Mouse (Mus musculus) forelimb bud, embryonic 11.5 days (tissue): ENCODE results near the gene Togaram2.
"Not testable (repeated sequence)": the region's sequence is repeated elsewhere in the genome, so short reads cannot be mapped to it uniquely, and the experiment has no call there.

Experiments used
- DNase-seq: peaks from one replicate; pipeline ENCODE4 v3.0.0-alpha.2; 2012; ENCODE audit warnings: low read depth, low spot score

Gene Togaram2

DNA sequence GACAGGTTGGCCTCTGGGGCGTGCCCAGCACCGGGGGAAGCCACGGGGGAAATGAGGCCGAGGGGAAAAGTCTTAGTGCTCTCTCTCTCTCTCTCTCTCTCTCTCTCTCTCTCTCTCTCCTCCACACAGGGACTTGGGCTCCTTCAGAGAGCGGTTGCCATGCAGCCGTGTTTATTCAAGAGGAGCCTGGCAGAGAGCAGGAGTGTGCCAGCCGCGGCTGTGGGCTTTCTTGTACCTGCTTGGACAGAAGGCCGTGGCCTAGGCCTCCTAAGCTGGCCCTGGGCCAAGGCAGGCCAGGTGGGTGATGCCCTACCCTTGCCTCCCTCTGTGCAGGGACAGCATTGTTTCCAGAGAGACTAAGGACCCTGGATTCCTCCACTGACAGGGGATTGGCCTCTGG is at the start of gene Togaram2:
Togaram2 (plus strand) TSS at position 170 of the 400 bp plus-strand sequence.
- no peak for DNase-seq

DNA sequence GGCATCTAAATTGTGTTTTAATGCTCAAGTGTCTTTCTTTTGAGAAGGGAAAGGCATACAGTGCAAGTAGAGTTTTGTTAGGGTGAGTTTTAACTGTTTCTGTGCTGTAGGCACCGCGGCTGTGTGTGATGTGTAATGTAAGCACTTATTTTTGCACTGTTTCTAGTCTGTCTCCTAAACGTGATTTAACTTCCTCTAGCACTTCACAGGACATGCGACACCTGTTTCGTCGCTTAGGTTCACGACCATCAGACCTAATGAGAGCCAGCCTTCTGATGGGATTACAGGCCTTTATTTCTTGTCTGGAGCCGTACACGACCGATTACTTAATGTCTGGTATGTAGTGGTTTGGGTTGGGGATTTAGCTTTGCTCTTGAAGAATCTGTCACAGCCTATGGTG is 41.3 kb upstream of the Togaram2 start:
- no peak for DNase-seq

DNA sequence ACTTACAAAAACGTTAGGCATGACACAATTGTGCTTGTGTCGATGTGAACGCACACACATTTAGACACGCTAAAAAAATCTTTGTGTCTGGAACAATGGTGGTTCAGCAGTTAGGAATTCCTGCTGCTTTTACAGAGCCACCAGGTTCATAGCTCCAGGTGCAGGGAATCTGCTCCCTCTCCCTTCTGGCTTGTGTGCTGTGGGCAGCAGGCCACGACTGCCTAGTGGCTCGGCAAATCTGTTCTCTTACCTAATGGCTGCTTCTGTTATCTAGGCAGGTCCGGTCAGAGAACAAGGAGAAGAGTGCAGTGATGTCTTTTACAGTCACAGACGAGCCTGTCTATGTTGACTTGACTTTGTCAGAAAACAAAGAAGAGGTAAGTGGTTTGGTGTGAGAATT is 39.7 kb upstream of the Togaram2 start:
- DNase-seq: no peak

DNA sequence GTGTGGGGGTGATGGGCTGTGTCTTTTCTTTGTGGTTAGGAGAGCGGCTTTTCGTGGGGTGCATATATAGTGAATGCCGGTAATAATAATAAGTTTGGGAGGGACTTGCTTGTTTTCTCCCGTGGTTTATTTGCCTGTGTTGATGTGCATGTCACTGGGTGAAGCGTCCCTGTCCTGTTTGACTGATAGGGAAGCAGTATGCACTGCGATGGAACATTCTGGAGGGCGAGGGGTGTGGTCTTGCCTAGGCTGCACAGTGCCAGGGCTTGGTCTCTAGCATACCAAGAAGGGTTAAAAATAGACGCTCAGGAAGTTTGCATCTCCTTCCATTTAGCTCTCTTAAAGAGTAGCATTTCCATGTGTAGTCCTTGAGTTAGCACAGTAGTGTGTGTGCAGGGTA is 36.3 kb upstream of the Togaram2 start:
- DNase-seq: no peak

DNA sequence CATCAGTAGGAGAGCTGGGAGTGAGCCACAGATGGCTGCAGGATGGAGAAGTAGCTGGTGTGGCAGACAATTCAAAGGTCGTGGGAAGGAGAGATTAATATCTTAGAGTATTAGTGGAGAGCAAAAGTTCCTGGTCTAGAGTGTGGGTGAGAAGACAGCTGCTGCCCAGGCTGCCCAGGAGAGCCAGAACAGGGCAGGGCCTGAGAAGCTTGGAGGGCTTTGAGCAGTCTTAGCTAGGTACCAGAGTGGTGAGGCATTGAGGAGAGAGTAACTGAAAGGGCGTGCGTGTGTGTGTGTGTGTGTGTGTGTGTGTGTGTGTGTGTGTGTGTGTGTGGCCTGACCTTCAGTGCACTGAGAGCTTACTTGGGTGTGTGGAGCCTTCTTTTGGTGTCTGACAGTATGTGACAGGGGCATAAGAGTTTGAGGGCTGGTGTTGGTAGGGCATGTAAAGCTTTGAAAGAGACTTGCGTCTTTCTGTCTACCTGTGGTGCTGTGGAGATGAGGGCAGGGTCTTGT is 35.3 kb upstream of the Togaram2 start:
- no peak for DNase-seq

DNA sequence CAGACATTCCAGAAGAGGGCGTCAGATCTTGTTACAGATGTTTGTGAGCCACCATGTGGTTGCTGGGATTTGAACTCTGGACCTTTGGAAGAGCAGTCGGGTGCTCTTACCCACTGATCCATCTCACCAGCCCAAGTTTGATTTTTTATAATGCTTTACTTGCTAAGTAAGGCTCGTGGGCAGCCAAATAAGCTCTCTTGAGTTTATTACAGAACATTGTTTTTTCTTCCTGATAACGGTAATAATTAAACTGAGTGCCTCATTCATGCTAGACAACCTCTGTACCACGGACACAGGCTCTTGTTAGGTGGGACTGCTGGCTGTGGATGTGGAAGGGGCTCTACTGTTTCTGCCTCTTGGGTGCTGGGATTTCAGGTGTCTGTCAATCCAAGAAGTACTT is 34.0 kb upstream of the Togaram2 start:
- DNase-seq: not testable (repeated sequence)

DNA sequence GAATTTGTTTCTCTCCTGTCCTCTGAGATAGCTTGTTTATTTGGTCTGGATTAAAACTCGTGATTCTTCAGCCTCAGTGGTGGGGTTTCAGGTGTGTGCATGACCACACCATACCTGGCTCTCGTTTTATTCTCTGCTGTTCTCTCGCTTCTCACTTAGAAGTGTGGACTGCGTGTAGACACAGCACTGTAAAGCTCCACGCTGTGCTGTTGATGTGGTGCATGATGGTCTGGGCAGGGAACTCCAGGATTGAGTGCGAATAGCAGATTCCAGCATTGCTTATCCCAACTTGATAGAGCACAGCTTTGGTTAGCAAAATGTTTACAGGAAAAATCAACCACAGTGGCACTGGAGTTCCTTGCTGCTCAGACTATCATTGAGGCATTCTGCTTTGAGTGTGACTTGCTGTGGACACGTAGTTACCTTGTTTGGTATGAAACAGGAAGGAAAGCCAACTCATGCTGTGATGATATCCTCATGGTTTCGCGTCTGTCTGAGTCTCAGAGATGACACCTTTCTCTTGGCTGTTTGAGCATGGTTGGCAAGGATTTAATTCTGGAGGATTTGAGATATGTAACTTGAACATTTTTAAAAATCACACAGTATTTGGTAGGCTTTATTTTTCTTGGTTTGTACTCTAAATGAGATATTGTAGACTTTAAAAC is 32.5 kb upstream of the Togaram2 start:
- no peak for DNase-seq

DNA sequence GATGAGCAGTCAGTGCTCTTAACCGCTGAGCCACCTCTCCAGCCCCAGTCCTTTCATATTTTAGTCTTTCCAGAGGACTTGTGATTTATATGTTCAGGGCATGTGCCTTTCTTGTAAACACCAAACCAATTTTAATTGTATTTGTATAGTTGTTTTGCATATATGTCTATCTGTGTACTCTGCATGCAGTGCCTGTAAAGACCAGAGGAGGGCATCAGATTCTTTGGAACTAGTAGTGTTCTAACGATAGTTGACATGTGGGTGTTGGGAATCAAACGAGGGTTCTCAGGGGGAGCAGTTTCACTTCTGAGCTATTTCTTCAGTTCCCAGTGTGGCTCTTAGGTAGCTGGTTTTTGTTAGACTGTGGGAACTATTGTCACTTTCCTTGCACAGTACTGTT is 30.9 kb upstream of the Togaram2 start:
- no peak for DNase-seq

DNA sequence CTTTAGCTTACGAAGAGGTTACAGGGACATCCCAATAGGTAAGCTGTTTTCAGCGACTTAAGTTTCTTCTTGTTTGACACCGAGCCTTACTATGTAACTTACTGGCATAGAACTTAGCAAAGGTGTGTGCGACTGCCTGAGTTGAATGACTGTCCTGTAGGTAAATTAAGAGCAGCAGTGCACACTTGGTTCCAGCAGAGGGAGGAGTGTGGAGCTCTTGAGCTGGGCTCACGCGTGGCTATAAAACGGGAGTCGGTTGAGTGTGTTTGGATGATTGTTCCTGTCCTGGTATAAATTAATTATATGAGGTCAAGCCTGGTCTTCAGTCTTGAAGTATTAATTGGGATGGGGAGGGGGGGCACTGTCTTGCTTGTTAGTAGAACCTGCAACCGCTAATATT is 23.1 kb upstream of the Togaram2 start:
- DNase-seq: no peak

DNA sequence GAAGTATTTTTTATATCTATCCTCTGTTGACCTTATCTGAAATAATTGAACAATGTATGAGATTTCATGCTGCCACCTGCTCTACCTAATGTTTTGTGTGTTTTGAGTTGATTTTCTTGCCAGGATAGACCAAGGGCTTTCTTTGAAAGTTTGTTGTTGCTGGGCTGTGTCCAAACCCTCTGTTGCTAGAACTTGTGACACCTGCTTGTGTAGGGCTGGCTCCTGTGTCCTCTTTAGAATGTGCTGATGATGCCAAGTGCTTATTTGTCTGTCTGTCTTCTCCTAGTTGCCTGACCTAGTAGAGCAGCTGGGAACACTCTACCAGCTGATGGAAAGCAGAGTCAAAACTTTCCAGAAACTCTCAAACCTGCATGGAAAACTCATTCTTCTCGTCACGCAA is 20.6 kb upstream of the Togaram2 start:
- DNase-seq: no peak

DNA sequence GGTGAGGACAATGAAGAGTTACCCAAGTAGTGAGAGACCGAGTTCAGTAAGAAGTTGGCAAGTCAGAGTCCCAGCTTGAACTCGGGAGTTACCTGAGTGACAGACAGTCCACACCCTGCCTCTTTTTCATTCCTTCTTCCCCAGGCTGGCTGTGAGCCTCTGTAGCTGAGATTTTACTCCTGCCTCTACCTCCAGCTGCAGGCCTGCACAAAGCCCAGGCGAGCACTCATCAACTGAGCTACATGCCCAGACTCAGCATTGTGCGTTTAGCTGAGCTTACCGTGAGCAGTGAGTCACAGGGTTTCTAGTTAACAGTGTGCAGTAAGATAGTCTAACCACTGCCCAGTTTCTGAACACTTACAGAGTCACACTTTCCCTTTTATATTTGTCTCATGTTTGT is 20.1 kb upstream of the Togaram2 start:
- DNase-seq: no peak

DNA sequence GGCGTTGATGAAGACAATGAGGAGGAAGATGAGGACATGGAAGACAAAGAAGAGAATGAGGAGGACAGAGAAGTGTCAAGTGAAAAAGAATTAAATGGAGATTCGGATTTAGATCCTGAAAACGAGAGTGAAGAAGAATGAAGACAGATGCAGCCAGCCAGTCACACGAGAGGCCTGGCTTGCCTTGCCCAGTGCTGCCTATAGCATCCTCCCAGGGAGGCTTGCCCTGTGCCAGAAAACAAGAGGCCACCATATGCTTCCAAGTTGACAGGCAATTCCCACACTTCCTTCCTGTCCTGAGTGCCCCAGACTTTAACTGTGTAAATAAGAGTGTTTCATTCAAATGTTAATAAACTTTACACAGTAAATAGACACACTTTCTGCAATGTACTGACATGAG is 15.5 kb upstream of the Togaram2 start:
- no peak for DNase-seq

DNA sequence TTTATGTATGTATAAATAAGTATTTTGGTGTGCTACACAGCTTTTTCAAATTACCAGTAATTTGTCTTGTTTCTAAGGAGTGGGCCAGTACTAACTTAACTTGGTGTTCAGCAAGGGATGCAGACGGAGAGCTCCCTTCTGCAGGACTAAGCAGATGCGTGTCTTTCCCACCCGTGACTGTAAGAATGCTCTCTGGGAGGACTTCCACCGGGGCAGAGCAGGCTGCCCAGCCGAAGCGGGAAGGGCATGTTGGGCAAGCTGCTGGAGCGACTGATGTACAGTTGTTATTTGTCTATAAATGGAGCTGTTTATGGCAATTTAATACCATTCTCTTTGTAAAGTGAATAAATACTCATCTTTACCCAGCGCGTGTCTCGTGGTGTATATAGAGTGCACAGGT is 14.4 kb upstream of the Togaram2 start:
- no peak for DNase-seq

DNA sequence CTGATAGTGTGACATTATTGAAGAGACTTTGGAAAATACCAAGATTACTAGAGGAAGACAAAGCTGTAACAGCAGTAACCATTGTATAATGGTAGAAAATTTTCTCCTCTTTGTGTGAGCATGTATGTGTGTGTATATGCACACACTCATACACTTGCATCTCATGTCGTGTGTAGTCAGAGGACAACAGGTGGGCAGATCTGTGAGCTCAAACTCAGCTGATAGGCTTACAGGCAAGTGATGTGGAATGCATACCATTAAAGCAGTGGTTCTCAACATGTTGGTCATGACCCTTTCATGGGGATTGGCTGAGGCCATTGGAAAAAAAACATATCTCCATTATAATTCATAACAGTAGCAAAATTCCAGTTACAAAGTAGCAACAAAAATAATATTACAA is 12.7 kb upstream of the Togaram2 start:
- DNase-seq: no peak

DNA sequence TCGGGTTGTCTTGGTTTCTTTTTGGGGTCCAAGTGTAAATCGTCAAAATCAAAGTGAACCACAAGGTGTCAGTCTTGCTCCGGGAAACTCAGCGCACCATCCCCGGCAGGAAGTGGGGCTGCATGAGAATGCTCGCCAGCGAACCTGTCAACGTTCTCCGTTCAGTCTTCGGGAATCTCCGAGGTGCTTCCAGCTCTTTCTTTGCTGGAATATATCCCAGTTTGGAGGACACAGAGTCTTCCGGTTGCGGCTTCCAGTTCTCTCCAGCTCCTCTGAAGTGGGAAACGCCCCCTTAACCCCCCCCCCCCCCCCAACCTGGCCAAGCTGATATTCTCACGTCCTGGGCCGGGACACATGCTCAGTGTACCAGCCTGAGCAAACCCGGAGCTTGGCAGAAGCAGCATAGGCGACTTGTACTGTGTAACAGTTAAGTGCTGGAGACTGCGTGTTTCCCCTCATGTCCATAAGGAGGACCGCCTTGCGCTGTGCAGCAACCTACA is 10.3 kb upstream of the Togaram2 start:
- peak; percentile 82 for DNase-seq

DNA sequence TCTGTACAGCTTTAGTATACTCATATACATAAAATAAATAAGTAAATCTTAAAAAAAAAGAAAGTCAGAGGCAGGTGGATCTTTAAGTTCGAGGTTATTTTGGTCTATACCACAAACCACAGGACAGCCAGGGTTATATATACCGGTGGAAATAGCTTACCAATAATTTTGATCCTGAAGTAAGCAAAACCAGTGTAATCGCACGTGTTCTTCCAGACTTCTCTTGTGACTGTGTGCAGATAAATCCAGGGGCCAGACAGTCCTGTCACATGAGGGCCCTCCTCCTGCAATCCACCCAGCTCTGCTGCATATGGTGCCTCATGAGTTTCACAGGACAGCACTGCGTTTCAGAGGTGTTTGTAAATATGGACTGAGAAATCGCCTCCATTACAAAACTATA is 9.6 kb upstream of the Togaram2 start:
- no peak for DNase-seq

DNA sequence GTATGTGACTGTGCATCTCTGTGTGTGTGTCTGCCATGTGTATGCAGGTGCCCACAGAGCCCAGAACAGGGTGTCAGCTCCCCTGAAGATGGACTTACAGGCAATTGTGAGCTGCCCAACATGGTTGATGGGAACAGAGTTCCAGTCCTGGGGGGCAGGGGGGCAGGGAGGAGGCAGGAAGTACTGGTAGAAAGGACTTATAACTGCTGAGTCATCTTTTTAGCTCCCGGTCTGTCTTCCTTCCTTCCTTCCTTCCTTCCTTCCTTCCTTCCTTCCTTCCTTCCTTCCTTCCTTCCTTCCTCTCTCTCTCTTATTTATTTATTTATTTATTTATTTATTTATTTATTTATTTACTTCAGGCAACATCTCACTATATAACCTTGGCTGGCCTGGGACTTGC is 8.9 kb upstream of the Togaram2 start:
- DNase-seq: no peak

DNA sequence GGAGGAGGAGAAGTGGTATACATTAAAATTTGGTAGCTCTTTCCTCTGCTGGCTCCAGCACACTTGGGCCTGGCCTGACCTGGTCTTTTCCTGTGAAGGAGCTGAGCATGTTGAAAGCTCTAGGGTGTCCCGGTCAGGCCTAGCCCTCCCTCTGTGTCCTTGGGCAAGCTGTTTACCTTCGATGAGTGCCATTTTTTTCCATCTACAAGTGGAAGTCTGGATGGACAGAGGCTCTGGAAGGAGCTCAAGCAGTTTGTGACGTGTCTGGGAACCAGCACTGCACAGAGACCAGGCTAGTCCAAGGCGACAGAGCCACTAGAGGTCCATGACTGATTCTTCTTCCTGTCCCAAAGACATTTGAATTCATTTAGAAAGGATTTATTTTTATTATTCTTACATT is 7.9 kb upstream of the Togaram2 start:
- DNase-seq: no peak

DNA sequence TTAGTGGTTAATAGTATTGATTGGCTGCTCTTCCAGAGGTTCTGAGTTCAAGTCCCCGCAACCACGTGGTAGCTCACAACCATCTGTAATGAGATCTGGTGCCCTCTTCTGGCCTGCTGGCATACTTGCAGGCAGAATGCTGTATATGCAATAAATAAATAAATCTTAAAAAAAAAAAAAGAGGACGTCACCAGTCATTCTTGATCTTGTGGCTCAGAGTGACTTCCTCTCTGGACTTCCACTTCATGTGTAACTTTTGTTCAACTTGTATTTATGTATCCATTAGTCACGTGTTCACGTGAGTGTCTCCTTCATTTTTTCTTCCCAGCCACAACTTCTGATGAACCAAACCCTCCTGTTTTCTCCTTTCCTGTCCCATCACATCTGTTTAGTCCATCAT is 3.5 kb upstream of the Togaram2 start:
- no peak for DNase-seq

DNA sequence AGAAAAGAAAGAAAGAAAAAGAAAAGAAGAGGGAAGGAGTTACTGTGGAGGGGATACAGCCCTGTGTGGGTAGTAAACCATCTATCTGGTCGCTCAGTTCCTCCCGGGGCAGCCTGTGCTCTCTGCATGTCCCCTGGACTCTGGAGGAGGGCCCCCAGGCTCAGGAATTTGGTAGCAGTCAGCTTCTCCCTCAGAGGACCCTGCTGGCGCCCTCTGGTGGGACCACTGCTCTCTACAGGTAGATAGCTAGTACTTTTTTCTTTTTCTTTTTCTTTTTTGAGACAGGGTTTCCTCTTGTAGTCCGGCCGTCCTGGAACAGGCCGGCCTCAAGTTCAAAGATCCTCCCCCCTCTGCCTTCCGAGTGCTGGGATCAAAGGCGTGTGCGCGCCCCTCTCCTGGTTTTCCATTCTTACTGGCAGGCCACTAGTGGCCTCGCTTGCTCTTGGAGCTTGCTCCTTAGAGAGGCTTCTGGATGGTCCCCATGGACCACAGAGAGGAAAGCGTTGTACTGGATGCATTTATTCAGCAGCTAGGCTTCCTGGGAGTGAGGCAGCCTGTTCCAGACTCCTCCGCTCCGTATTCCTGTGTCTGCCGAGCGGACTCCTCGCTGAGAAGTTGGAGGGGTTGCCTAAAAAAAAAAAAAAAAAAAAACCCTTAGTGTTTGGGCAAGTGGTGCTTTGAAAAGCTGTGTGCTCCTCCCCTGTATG is 1.1 kb upstream of the Togaram2 start:
- peak; percentile 43 for DNase-seq

DNA sequence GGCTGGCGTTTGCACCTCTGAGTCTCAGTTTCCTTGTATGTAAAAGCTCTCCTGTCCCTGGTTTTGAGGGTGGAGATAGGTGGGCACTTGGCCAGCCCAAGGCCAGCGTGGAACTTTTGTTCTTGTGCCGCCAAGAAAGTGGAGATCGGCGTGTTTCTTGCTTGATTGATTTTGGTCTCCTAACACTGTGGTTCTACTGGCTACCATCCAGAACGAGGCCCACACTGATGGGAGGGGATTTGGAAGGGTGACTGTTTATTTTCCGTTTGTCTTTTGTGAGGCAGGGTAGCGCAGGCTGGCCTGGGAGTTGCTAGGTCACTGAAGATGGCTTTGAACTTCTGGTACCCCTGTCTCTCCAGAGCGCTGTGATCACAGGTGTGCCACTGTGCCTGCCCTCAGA is 875 bp downstream of the Togaram2 start:
- no peak for DNase-seq

DNA sequence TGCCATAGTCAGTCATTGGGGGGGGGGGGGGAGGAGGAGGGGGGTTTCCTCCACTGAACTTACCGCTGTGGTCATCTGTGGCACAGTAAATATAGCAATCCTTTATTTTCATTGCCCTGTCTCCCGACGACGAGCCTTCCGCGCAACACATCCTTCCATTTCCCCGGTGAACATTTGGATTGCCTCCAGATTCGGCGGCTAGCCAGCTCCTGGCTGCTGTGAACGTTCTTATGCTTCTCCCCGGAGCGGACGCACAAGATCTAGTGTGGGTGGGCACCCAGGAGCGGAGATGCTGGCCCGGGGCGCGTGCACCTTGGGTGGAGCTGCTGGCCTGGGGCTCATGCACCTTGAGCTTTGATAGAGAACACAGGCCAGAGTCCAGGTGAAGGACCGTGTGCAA is 1.8 kb downstream of the Togaram2 start:
- DNase-seq: no peak

DNA sequence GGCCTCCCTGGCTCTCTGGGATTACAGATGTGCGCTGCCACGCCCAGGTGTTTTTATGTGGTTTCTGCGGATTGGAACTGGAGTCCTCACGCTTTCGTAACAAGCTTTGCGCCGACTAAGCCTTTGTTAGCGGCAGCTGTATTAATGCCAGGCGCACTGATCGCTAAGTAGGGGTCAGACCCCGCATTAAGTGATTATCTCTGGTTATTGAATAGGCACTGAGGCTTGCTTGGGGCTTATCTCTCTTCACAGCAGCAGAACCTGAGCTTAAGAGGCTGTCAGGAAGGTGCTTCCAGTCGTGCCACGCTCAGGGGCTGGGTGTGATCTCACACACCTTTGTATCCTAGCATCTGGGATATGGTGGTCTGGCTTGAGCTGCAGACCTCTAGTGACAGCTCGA is 8.6 kb downstream of the Togaram2 start:
- no peak for DNase-seq
